Mouse (Mus musculus): ENCODE data around the gene Rhbdd3. TPM values are rescaled to one million over a fixed set of nuclear protein-coding genes. Genes with fewer than 3 reads are reported as not detected.
"Not testable (repeated sequence)": the region's sequence is repeated elsewhere in the genome, so short reads cannot be mapped to it uniquely, and the experiment has no call there.

Gene Rhbdd3
- polyA plus RNA-seq, 1 experiment from 2014 or later, result 31.6 TPM

DNA sequence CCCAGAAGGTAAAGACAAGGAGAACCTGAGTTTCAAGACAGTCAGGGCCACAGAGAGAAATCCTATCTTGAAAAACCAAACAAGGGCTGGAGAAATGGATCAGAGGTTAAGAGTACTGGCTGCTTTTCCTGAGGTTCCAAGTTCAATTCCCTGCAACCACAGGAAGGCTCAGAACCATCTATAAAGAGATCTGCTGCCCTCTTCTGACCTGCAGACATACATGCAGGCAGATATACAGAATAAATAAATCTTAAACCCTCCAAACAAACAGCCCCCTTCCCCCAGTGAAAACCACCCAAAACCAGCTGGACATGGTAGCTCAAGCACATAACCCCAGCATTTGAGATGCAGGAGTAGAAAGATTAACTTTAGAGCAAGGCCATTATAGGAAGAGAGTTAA lies 23.0 kb upstream of the Rhbdd3 start:
- DNase-seq (ENCODE audit: low spot score), result no peak
- H3K36me3 ChIP-seq, result peaks cover 92% of the 10 kb centered on the region
- H3K27me3 ChIP-seq (ENCODE audit: low read depth, poor library complexity, severe bottlenecking), result no peaks in the 10 kb centered on the region
- no peak overlapping the region for H3K27ac ChIP-seq
- no peaks in the 10 kb centered on the region for H3K4me1 ChIP-seq
- H3K4me3 ChIP-seq, result no peak overlapping the region
- no peaks in the 10 kb centered on the region for H3K9me3 ChIP-seq (replicated peaks)

DNA sequence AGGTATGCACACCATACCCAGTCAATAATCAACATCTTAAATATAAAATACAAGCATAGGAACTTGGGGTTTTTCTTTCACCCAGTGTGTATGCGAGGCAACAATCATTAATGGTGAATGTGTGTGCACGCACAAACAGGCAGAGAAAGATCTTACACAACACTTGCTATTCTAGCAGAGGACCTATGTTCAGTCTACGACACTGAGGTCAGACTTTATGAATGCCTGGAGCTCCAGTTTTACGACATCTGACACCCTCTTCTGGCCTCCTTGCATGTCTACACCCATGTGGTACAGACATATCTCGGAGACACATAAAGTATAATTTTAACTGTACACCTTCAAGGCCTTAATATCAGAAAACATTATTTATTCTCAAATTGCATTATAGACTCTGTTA lies 21.9 kb upstream of the Rhbdd3 start:
- peaks cover 92% of the 10 kb centered on the region for H3K36me3 ChIP-seq
- WGBS, result 88% methylated on average over 4 of the region's 5 CpGs

GRCm38 (mm10) chr11:5089147-5089546 lies 9.6 kb upstream of the Rhbdd3 start:
- WGBS, result 95% methylated on average over 1 of the region's 1 CpGs
- Histone ChIP-seq H3K36me3 (peaks cover 100% of the 10 kb centered on the region), H3K9me3 (replicated peaks) (no peaks in the 10 kb centered on the region), H3K27ac (no peak overlapping the region), H3K27me3 (ENCODE audit: low read depth, poor library complexity, severe bottlenecking) (no peaks in the 10 kb centered on the region), H3K4me1 (no peaks in the 10 kb centered on the region), H3K4me3 (no peak overlapping the region)
- DNase-seq (ENCODE audit: low spot score), result no peak

More for the DNA sequence above, 21.9 kb upstream of the Rhbdd3 start:
- H3K27ac ChIP-seq; H3K9me3 ChIP-seq (replicated peaks); H3K4me1 ChIP-seq; H3K4me3 ChIP-seq; DNase-seq (ENCODE audit: low spot score); H3K27me3 ChIP-seq (ENCODE audit: low read depth, poor library complexity, severe bottlenecking): not testable (repeated sequence)

- 72% methylated on average over 2 of the region's 2 CpGs for WGBS
- Histone ChIP-seq H3K36me3 (peaks cover 97% of the 10 kb centered on the region), H3K4me3 (no peak overlapping the region), H3K27ac (no peak overlapping the region), H3K9me3 (replicated peaks) (no peaks in the 10 kb centered on the region), H3K4me1 (peaks cover 4% of the 10 kb centered on the region; the same call in 1 of the 2 replicates), H3K27me3 (ENCODE audit: low read depth, poor library complexity, severe bottlenecking) (no peaks in the 10 kb centered on the region)
- no peak for DNase-seq (ENCODE audit: low spot score)
Observed at GRCm38 (mm10) chr11:5091706-5092105, 7.0 kb upstream of the Rhbdd3 start.

- Histone ChIP-seq H3K4me1 (peaks cover 24% of the 10 kb centered on the region), H3K27ac (no peak overlapping the region), H3K9me3 (replicated peaks) (no peaks in the 10 kb centered on the region), H3K27me3 (ENCODE audit: low read depth, poor library complexity, severe bottlenecking) (no peaks in the 10 kb centered on the region), H3K4me3 (no peak overlapping the region), H3K36me3 (peaks cover 56% of the 10 kb centered on the region)
- no peak for DNase-seq (ENCODE audit: low spot score)
- 87% methylated on average over 5 of the region's 5 CpGs for WGBS
Observed at GRCm38 (mm10) chr11:5095877-5096276, 2.8 kb upstream of the Rhbdd3 start.

GRCm38 (mm10) chr11:5096480-5097020 lies 2.2 kb upstream of the Rhbdd3 start:
- H3K4me3 ChIP-seq, result peak overlapping the region; percentile 90
- 80% methylated on average over 8 of the region's 8 CpGs for WGBS
- H3K27ac ChIP-seq, result no peak overlapping the region
- no peak for DNase-seq (ENCODE audit: low spot score)
- no peaks in the 10 kb centered on the region for H3K27me3 ChIP-seq (ENCODE audit: low read depth, poor library complexity, severe bottlenecking)
- H3K9me3 ChIP-seq (replicated peaks), result no peaks in the 10 kb centered on the region
- peaks cover 31% of the 10 kb centered on the region for H3K4me1 ChIP-seq
- H3K36me3 ChIP-seq, result peaks cover 50% of the 10 kb centered on the region

DNA sequence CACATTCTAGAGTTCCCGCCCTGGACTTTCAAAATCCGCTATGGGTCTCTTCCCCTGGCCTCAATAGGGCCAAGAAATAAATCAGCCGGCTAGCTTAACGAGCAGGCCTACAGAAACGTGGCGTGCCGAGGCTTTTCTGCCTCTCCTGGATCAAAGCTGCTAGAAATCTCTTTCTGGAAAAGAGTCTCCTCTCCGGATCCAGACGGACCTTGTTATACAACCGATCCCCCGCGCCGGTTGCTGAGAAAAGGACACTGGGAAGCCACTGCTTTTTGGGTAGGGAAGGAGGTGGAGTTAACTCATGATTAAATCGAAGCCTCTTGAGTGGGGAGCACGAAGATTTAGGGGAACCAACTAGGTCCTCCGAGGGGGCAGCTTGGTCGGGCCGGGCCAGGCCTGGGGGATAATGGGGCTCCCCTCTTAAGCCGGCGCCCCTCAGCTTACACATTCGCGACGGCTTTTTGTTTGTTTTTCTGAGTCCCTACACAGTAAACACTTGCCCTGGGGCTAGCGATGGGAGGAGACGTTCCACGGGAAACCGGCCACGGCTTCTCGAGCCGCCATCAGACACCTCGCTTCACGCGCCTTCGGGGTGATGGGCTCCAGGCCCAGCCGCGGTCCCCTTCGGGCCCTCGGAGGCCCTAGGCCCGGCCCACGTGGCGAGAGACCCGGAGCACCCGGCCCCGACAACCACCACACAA lies 541 bp upstream of the Rhbdd3 start:
- Histone ChIP-seq H3K36me3 (peaks cover 40% of the 10 kb centered on the region), H3K27me3 (ENCODE audit: low read depth, poor library complexity, severe bottlenecking) (no peaks in the 10 kb centered on the region), H3K27ac (peak overlapping the region; percentile 99), H3K9me3 (replicated peaks) (no peaks in the 10 kb centered on the region), H3K4me1 (peaks cover 37% of the 10 kb centered on the region), H3K4me3 (peak overlapping the region; percentile 90)
- under 1% methylated on average over 44 of the region's 44 CpGs for WGBS
- no peak for DNase-seq (ENCODE audit: low spot score)

DNA sequence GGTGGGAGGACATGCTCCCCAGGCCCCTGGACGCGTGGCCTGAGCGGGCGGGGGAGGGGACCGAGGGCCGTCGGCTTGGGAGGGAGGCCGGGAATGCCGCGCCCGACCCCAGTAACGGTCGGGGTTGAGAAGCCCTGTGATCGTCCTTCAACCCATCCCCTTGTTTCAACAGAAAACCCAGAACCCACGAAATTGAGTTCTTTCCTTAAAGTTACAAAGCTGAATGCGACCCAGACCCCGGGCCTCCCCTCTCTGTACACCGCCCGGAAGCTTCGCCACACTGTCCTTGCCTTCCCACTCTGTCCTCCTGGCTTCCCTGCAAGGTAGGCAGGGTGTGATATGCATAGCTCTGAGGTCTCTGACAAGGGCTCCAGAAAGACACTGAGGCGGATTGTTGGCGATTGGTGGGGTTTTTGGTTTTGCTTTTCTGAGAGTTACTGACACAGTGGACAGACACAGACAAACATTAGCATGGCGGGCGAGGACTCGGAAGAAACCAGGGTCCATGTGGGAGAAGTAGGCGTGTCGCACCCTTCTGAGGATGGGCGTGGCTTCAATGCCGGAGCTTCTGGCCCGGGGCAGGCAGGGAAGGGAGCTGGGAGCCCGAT lies 954 bp downstream of the Rhbdd3 start:
- H3K4me3 ChIP-seq, result peak overlapping the region; percentile 90
- no peaks in the 10 kb centered on the region for H3K9me3 ChIP-seq (replicated peaks)
- peaks cover 40% of the 10 kb centered on the region for H3K4me1 ChIP-seq
- peaks cover 40% of the 10 kb centered on the region for H3K36me3 ChIP-seq
- no peaks in the 10 kb centered on the region for H3K27me3 ChIP-seq (ENCODE audit: low read depth, poor library complexity, severe bottlenecking)
- under 1% methylated on average over 31 of the region's 31 CpGs for WGBS
- H3K27ac ChIP-seq, result peak overlapping the region; percentile 99
- DNase-seq (ENCODE audit: low spot score), result peak; percentile 88

DNA sequence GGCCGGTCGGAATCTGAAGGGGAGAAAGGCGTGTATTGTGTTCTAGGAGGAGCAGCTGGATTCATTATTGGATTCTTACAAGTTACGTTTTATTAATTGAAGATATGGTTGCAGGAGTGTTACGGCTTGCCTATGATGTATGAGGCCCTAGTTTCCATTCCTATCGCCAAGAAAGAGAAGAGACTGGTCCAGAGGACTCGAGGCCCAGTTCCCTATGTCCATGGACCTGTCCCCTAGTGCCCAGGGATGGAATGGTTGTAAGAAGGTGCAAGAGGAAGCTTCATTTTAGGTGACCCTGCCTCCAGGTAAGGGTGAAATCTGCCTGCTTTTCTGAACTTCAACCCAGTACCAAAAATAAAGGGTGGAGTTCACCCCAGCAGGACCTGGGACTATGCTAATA lies 1.6 kb downstream of the Rhbdd3 start:
- WGBS, result 1% methylated on average over 7 of the region's 7 CpGs
- H3K27ac ChIP-seq, result peak overlapping the region; percentile 99

GRCm38 (mm10) chr11:5100801-5101200 lies 2.1 kb downstream of the Rhbdd3 start:
- DNase-seq (ENCODE audit: low spot score), result no peak
- WGBS, result 44% methylated on average over 5 of the region's 5 CpGs
- Histone ChIP-seq H3K4me3 (peak overlapping the region; percentile 90), H3K27ac (peak overlapping the region; percentile 99), H3K4me1 (peaks cover 40% of the 10 kb centered on the region), H3K27me3 (ENCODE audit: low read depth, poor library complexity, severe bottlenecking) (no peaks in the 10 kb centered on the region), H3K9me3 (replicated peaks) (no peaks in the 10 kb centered on the region), H3K36me3 (peaks cover 39% of the 10 kb centered on the region)

More for the DNA sequence above, 1.6 kb downstream of the Rhbdd3 start:
- Histone ChIP-seq H3K27me3 (ENCODE audit: low read depth, poor library complexity, severe bottlenecking) (no peaks in the 10 kb centered on the region), H3K4me3 (peak overlapping the region; percentile 90), H3K36me3 (peaks cover 39% of the 10 kb centered on the region), H3K4me1 (peaks cover 40% of the 10 kb centered on the region), H3K9me3 (replicated peaks) (no peaks in the 10 kb centered on the region)
- no peak for DNase-seq (ENCODE audit: low spot score)

DNA sequence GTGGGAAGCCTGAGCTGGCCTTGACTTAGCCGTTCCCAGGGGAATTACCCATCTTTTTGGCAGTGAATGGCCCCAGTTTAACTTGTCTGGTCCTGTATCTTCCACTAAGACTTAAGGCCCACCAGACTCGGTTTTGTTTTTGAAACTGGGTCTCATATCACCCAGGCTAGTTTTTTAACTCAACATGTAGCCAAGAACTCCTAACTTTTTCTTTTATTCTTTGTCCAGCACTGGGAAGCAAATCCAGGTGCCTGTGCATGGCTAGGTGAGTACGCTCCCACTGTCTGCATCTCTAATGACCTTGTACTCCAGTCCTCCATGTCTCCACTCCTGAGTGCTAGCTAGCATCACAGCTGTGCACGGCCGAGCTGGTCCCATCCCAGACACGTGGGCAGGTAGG lies 2.9 kb downstream of the Rhbdd3 start:
- Histone ChIP-seq H3K36me3 (peaks cover 31% of the 10 kb centered on the region), H3K4me1 (peaks cover 37% of the 10 kb centered on the region), H3K4me3 (peak overlapping the region; percentile 14; the same call in 1 of the 2 replicates), H3K27me3 (ENCODE audit: low read depth, poor library complexity, severe bottlenecking) (no peaks in the 10 kb centered on the region), H3K9me3 (replicated peaks) (no peaks in the 10 kb centered on the region), H3K27ac (no peak overlapping the region)
- 83% methylated on average over 6 of the region's 6 CpGs for WGBS
- DNase-seq (ENCODE audit: low spot score), result no peak

GRCm38 (mm10) chr11:5102384-5102783 lies 3.7 kb downstream of the Rhbdd3 start:
- Histone ChIP-seq H3K27me3 (ENCODE audit: low read depth, poor library complexity, severe bottlenecking) (no peaks in the 10 kb centered on the region), H3K36me3 (peaks cover 30% of the 10 kb centered on the region), H3K27ac (no peak overlapping the region), H3K4me1 (peaks cover 29% of the 10 kb centered on the region), H3K4me3 (no peak overlapping the region), H3K9me3 (replicated peaks) (no peaks in the 10 kb centered on the region)
- no peak for DNase-seq (ENCODE audit: low spot score)
- 94% methylated on average over 7 of the region's 7 CpGs for WGBS

DNA sequence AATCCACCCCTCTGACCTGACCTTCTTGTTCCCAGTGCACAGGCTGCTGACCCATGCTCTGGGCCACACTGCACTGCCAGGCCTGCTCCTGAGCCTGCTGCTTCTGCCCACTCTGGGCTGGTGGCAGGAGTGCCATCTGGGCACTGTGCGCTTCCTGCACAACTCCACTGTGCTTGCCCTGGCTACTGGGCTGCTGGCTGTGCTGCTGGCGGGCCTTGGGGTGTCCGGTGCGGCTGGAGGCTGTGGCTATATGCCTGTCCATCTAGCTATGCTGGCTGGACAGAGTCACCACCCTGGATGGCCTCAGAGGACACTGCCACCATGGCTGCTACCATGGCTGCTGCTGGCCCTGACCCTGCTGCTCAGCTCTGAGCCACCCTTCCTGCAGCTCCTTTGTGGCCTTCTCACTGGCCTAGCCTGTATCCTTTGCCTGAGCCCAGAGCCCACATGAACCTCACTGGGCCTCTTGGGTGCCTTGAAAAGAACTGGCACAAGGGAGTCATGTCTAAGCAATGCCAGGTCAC lies 5.3 kb downstream of the Rhbdd3 start:
- DNase-seq (ENCODE audit: low spot score), result no peak
- no peaks in the 10 kb centered on the region for H3K9me3 ChIP-seq (replicated peaks)
- no peak overlapping the region for H3K27ac ChIP-seq
- no peak overlapping the region for H3K4me3 ChIP-seq
- WGBS, result 96% methylated on average over 4 of the region's 4 CpGs
- no peaks in the 10 kb centered on the region for H3K27me3 ChIP-seq (ENCODE audit: low read depth, poor library complexity, severe bottlenecking)
- peaks cover 25% of the 10 kb centered on the region for H3K4me1 ChIP-seq
- H3K36me3 ChIP-seq, result peaks cover 30% of the 10 kb centered on the region

Measured in limb, embryonic 10.5 days (tissue).